Mouse (Mus musculus) embryonic fibroblast, embryonic 13.5 days (primary cell): ENCODE data around the gene Polr2l.

ENCODE experiments used
- CTCF ChIP-seq: IDR thresholded peaks from 2 replicates; pipeline ENCODE4 v1.5.1; 2011; ENCODE audit warnings: mild to moderate bottlenecking, control low read depth, low read length, moderate library complexity, borderline replicate concordance; ENCODE audit not compliant: insufficient read depth
- POLR2A ChIP-seq: IDR thresholded peaks from 2 replicates; pipeline ENCODE4 v1.6.1; 2011; ENCODE audit warnings: low read depth, mild to moderate bottlenecking, control low read depth, low read length, moderate library complexity

DNA sequence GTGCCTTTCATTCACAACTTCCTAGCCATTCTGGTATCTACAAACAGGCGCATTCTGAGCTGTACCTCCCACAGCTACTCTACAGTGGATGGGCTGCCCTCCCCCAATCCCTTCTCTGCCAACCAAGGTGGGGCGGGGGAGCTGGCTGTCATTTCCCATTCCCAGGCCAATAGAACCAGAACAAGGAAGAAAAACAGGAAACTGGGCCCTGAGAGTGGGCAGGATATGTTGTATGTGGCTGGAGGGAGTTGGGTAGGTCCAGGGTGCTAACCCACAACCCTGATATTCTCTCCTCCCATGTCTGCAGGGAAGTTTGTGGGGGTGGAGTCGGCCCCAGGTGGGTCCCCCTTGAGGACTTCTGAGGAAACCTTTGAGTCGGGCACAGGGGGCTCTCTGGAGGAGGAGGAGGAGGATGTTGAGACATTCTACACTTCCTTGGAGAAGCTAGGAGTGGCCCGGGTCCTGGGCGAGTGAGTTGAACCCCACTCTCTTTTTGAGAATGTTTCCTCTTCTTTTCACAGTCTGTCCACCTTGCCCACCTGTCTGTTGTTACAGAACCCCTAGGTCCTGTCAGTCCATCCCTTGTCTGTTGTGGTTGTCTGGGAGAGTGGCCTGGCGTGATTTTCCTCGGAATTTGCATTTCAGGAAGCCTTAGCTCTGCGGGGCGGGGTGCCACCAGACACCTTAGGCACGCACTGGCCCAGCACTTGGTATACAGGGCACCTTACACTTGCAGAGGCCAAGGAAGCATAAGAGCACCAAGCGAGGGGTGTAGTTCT lies 10.9 kb downstream of the Polr2l start:
- TF ChIP-seq CTCF = no peak
- TF ChIP-seq POLR2A = no peak
